Mouse (Mus musculus): ENCODE results near the gene Rab5c. TPM values are rescaled to one million over a fixed set of nuclear protein-coding genes. Genes with fewer than 3 reads are reported as not detected.

Rab5c gene
- 22.0 and 24.2 TPM in 2 replicates for polyA plus RNA-seq (2015; fragmentation: Nextera tagmentation; extraction: Ambion mirVana)

DNA sequence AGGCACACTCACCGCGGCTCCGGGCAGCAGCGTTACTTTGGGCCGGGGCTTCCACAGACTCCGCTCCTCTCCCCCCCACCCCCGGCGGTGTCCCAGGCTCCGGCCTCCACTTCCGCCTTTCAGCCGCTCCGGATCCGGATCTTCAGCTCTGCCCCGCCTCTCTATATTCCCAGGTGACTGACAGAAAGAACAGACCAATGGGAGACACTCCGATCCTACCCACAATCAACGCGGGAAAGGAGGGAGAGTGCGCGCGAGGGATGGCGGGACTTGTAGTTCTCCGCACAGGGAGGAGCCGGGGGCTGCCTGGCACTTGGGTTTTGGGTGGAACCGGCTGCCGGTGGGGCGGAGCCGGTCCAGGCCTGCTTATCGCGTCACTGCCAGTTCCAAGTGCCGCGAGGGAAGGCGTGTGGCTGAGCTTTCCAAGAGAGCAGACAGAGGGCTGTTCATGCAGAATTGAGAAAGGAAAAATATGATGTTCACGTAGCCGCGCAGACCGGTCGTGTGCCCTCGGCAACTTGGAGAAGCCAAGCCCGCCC is at the start of gene Rab5c:
Gene Rab5c, minus strand, starts transcription at position 150 of the 539 bp plus-strand sequence.

DNA sequence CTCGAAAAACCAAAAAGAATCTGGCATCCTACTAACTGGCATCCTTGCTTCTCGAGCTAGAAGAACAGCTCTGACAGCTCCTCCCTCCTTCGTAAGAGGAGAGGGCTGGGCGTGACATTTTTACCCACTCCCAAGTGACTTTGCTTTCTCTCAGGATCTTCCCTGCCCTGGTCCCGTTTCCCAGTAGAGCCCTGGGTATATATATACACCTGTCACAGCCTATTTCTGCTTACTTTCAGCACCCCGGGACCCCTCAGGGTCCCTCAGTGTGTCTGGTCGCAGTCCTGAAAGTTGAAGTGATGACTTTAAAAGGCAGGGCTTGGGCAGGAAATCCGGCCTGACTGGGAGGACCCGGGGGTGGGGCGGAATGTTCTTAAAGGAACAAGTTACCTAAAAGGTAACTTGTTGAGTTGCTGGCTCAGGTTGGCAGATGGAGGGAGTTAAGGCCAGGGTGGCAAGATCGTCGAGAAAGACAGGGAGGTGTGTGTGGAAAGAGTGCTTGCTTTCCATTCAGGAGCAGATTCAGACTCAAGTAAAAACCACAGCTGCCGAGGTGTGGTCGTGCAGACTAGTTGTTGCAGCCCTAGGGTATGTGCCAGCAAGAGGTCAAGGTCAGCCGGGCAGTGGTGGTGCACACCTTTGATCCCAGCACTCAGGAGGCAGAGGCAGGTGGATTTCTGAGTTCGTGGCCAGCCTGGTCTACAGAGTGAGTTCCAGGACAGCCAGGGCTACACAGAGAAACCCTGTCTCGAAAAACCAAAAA is 32.8 kb upstream of the Rab5c start, which contains the start of gene Ghdc:
Gene Ghdc, minus strand, starts transcription at position 312 of the 763 bp plus-strand sequence.

DNA sequence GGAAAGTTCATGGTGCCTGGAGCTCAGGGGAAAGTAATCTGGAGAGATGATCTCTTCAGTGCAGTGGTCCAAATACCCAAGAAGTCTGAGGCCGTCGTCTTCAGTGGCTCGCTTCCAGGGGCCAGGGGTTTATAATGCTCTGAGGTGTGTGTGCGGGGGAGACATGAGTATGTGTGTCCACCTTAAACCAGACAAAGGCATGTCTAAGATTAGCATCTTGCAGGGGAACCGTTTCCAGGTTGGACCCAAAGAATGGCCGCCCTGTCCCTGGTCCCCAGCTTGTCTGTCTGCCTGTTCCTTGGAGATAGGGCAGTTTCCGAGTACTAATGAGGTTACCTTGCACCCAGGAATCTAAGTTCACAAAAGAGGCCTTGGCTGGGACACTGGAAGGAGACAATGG is 24.8 kb upstream of the Rab5c start, which contains the start of gene Hcrt:
Gene Hcrt, minus strand, starts transcription at position 101 of the 400 bp plus-strand sequence.

DNA sequence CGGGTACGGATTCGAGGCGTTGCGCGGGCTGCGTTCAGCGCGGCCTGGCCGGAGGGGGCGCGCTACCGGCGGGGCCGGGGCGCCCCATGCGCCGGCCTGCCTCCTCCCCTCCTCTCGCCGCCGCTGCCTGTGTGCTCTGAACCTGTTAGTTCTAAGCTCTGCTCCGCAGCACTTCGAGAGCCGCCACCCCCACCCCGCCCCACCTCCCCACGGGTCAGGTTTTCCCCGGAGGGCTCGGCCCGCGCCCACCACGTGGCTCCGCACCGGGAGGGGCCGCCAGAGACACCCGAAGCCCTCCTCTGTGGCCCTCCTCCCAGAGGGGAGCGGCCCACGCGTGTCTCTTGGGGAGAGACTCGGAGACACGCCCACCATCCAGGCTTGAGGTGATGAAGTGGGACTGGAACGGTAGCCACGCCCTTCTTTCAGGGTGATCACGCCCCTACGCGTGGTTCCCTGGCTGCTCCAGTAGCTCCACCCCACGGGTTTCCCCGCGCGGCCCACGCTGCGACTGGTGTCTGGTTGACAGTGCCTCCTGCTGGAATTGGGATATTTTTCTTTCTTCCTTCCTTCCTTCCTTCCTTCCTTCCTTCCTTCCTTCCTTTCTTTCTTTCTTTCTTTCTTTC is 21.7 kb upstream of the Rab5c start, which contains the start of gene Kcnh4:
Gene Kcnh4, minus strand, starts transcription at position 332 of the 623 bp plus-strand sequence.

DNA sequence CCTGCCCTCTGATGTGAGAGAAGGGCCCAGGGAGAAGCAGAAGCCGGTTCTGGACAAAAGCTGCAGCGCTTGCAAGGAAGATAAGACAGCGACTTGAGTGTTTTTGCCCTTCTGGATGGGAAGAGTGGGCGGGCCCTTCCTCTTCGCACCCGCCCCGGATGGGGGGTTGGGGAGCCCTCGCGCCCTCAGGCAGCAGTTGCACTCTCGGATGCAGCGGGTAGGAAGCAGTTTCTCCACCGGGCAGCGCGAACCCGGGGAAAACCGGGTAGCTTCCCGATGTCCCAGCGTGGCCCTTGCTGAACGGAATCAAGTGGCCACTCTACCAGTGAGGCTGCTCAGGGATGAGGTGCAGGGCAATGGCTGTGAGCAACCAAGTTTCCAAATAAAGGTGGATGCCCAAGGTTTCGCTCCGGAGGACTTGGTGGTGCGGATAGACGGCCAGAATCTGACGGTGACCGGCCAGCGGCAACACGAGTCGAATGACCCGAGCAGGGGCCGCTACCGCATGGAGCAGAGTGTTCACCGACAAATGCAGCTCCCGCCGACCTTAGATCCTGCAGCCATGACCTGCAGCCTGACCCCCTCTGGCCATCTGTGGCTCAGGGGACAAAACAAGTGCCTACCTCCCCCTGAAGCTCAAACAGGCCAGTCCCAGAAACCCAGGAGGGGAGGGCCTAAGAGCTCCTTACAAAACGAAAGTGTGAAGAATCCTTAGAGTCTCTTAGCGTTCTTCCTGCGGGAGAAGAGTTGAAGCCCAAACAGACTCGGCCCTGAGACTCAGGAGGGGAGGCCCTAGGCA is 24.1 kb downstream of the Rab5c start, which contains the start of gene Hspb9:
Gene Hspb9, plus strand, starts transcription at position 116 of the 799 bp plus-strand sequence.

DNA sequence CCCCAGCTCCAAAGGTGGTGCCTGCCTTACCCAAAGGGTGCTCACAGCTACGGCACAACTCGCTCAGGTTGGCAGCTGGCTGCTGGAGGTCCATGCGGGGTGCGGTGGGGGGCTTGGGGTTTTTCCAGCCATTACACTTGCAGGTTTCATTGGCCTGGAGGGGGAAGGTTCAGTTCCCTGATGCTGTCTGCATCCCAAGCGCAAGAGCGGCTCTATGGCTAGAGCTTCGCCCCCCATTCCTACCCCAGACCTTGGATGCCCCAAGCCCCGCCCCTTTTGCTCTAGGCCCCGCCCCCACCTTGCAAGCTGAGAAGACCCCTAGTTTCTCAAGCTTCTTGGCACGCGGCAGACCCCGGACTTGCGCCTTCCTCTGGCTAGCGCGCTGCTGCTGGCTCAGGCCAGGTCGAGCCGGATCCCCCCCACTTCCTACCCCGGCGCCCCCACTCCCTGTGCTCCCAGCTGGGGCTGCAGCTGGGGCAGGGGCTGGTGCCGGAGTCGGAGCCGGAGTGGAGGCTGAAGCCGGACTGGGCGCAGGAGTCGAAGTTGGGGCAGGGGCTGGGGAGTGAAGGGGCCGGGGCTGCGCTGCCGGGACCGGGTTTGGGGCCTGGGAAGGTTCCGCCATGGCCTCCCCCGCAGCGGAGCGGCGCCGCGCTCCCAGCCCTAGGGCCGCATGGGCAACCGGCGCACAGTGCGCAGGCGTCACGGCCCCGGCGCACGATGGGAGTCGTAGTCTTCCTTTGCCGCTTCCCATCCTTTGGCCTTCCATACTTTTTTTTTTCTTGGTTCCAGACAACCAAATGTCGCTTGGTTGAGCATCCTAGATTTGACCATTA is 26.0 kb downstream of the Rab5c start, which contains the start of gene Kat2a:
Gene Kat2a, minus strand, starts transcription at position 683 of the 833 bp plus-strand sequence.

DNA sequence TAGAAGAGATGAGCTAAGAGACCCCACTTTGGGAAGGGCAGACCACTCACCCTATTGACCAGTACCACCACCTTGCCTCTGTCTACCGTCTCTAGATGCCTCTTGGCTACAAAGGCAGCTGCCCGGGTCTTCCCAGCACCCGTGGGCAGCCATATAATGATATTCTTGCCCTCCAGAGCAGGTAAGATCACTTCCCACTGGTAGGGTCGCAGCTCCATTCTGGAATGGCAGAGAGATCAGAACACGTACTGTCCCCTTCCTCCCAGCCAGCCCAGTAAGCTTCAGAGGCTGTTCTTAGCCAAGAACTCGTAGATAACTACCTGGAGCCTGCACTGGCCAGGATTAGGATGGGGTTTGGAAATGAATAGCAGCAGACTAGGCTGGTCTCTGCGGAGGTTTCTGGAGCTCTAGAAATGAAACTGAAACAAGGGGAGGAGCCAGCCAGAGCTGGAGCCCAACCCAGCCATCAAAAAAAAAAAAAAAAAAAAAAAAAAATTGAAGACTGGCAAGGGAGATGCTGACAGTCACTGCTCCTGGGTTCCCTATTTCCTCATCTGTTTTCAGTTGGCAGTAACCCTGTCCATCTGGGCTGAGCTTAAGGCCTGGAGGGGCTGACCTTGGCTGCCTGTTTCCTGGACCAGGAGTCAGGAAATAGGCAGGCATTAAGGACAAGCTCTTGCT is 34.0 kb downstream of the Rab5c start, which contains the start of gene Dhx58:
Gene Dhx58, minus strand, starts transcription at position 421 of the 681 bp plus-strand sequence.

DNA sequence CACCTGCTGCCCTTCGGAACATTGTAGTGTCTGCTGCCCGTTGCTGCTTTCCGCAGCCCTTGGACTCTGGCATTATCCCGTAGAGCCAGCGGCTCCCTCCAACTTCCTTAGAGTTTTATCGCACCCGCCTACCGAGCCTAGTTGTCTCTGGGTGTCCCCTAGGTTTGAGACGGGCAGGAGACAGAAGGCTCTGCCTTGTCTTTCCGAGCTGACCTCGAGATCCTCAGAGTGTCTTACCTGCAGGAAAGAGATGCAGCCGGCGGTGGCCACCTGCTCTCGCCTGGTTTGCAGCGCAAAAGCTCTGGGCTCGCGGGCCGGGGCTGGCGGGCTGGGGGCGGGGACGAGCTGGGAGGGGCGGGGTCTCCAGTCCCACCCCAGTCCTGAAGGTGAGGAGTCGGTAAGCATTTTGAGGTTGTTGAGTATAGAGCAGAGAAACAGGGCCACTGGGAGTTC is 45.8 kb downstream of the Rab5c start, which contains the start of gene Zfp385c:
Gene Zfp385c, minus strand, starts transcription at position 292 of the 453 bp plus-strand sequence.

Other genes with a start within 250 kb of the Rab5c start
- 36.3 and 40.0 TPM in 2 replicates for gene Acly, start 210.2 kb downstream of the Rab5c start, polyA plus RNA-seq (2015; fragmentation: Nextera tagmentation; extraction: Ambion mirVana)
- 0.22 TPM in 2 replicates for gene Ttc25, start 192.6 kb downstream of the Rab5c start, polyA plus RNA-seq (2015; fragmentation: Nextera tagmentation; extraction: Ambion mirVana)
- 33.2 and 40.8 TPM in 2 replicates for gene Cnp, start 163.3 kb downstream of the Rab5c start, polyA plus RNA-seq (2015; fragmentation: Nextera tagmentation; extraction: Ambion mirVana)
- gene Nkiras2, start 119.0 kb downstream of the Rab5c start, polyA plus RNA-seq (2015; fragmentation: Nextera tagmentation; extraction: Ambion mirVana), result 22.4 and 25.7 TPM in 2 replicates
- 88.8 and 94.0 TPM in 2 replicates for gene Dnajc7, start 118.0 kb downstream of the Rab5c start, polyA plus RNA-seq (2015; fragmentation: Nextera tagmentation; extraction: Ambion mirVana)
- gene Zfp385c, start 45.8 kb downstream of the Rab5c start, polyA plus RNA-seq (2015; fragmentation: Nextera tagmentation; extraction: Ambion mirVana), result 0.15 and 0.22 TPM in 2 replicates
- gene Dhx58, start 33.9 kb downstream of the Rab5c start, polyA plus RNA-seq (2015; fragmentation: Nextera tagmentation; extraction: Ambion mirVana), result 6.6 and 10.1 TPM in 2 replicates
- 18.7 and 20.4 TPM in 2 replicates for gene Kat2a, start 25.8 kb downstream of the Rab5c start, polyA plus RNA-seq (2015; fragmentation: Nextera tagmentation; extraction: Ambion mirVana)
- gene Hspb9, start 24.4 kb downstream of the Rab5c start, polyA plus RNA-seq (2015; fragmentation: Nextera tagmentation; extraction: Ambion mirVana), result 0.35 and 0.42 TPM in 2 replicates
- gene Kcnh4, start 21.7 kb upstream of the Rab5c start, polyA plus RNA-seq (2015; fragmentation: Nextera tagmentation; extraction: Ambion mirVana), result 0.05 TPM in 2 replicates
- not detected in 2 replicates for gene Hcrt, start 24.7 kb upstream of the Rab5c start, polyA plus RNA-seq (2015; fragmentation: Nextera tagmentation; extraction: Ambion mirVana)
- gene Ghdc, start 32.7 kb upstream of the Rab5c start, polyA plus RNA-seq (2015; fragmentation: Nextera tagmentation; extraction: Ambion mirVana), result 2.0 and 3.3 TPM in 2 replicates
- 24.3 and 28.0 TPM in 2 replicates for gene Stat5b, start 112.5 kb upstream of the Rab5c start, polyA plus RNA-seq (2015; fragmentation: Nextera tagmentation; extraction: Ambion mirVana)
- 17.4 and 18.3 TPM in 2 replicates for gene Stat5a, start 121.1 kb upstream of the Rab5c start, polyA plus RNA-seq (2015; fragmentation: Nextera tagmentation; extraction: Ambion mirVana)
- 34.4 and 39.7 TPM in 2 replicates for gene Stat3, start 201.3 kb upstream of the Rab5c start, polyA plus RNA-seq (2015; fragmentation: Nextera tagmentation; extraction: Ambion mirVana)
- gene Cavin1, start 232.7 kb upstream of the Rab5c start, polyA plus RNA-seq (2015; fragmentation: Nextera tagmentation; extraction: Ambion mirVana), result 119 and 141 TPM in 2 replicates

All from spleen, postnatal 0 days (tissue).